Mouse (Mus musculus): ENCODE results near the gene Gm8897. TPM values are rescaled to one million over a fixed set of nuclear protein-coding genes. Genes with fewer than 3 reads are reported as not detected.
"Not testable (repeated sequence)": the region's sequence is repeated elsewhere in the genome, so short reads cannot be mapped to it uniquely, and the experiment has no call there.

Gene Gm8897
- polyA plus RNA-seq (2015; fragmentation: Nextera tagmentation; extraction: Ambion mirVana): not detected in 2 replicates

DNA sequence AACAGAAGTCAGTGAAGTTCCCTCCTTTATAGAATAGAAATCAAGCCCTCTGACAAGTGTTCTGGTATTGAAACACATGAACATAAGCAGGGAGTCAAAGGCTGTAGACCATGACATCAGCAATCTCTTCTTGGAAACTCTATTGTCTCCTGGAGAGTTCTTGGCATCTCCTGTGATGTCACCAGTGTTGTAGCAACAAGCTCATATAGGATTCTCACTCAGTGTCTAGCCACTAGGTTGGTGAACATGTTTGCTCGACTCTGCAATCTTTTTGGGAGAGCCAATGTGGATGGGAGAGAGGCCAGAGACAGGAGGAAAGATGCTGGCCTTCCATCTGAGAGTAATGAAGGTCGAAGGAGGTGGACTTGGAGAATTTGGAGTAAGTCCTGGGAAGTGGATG lies at the start of gene Gm8897:
TSS of gene Gm8897 (plus strand) at position 301 of the 400 bp plus-strand sequence.
- H3K9me3 ChIP-seq; H3K4me2 ChIP-seq (replicated peaks); H3K4me1 ChIP-seq; H3K36me3 ChIP-seq; H3K27ac ChIP-seq; H3K27me3 ChIP-seq; ATAC-seq (ENCODE audit: low FRiP score, low read depth); H3K9ac ChIP-seq; H3K4me3 ChIP-seq: not testable (repeated sequence)
- 46% methylated on average over 2 of the region's 2 CpGs for WGBS

DNA sequence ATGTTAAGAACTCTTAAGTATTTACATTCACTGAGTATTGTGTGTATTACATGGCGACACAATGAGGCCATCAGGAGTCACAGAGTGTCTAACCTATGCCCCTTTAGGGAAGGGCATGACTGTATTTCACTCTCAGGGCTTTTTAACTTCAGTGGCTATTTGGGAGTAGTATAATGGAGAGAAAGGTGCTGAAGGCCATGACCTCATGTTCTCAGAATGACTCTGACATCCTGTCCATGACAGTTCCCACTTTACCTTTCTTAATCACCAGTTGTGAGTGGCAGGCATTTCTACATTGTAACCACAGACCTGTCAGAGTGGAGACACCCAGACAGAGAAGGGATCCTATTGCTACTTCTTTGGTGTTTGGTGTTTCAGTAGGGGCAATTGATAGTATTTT lies 473 bp downstream of the Gm8897 start:
- H3K9me3 ChIP-seq; H3K4me2 ChIP-seq (replicated peaks); H3K9ac ChIP-seq; H3K27me3 ChIP-seq; H3K36me3 ChIP-seq; H3K4me3 ChIP-seq; H3K4me1 ChIP-seq; H3K27ac ChIP-seq; ATAC-seq (ENCODE audit: low FRiP score, low read depth): not testable (repeated sequence)
- 67% methylated on average over 1 of the region's 1 CpGs for WGBS

Other genes with a start within 250 kb of the Gm8897 start
- gene Gm5861, start 233.3 kb upstream of the Gm8897 start, polyA plus RNA-seq (2015; fragmentation: Nextera tagmentation; extraction: Ambion mirVana): not detected in 2 replicates
- not detected in 2 replicates for gene Gm8890, start 160.4 kb upstream of the Gm8897 start, polyA plus RNA-seq (2015; fragmentation: Nextera tagmentation; extraction: Ambion mirVana)
- not detected in 2 replicates for gene Speer1, start 74.9 kb upstream of the Gm8897 start, polyA plus RNA-seq (2015; fragmentation: Nextera tagmentation; extraction: Ambion mirVana)
- not detected in 2 replicates for gene Gm8906, start 86.3 kb downstream of the Gm8897 start, polyA plus RNA-seq (2015; fragmentation: Nextera tagmentation; extraction: Ambion mirVana)
- not detected in 2 replicates for gene Gm6460, start 178.5 kb downstream of the Gm8897 start, polyA plus RNA-seq (2015; fragmentation: Nextera tagmentation; extraction: Ambion mirVana)